Mouse (Mus musculus) ES-E14 (cell line): ENCODE measurements at regions not wholly inside any gene's neighbourhood (a gene's known extent, or its start where the extent isn't known, plus 50 kb on each side); places are given as distances from the start of the nearest gene placed in this dataset.

Experiments
- CHD2 ChIP-seq: IDR thresholded peaks from 2 replicates; pipeline ENCODE4 v1.6.1; 2014; ENCODE audit warnings: mild to moderate bottlenecking, low read depth, low read length, inconsistent platforms
- HCFC1 ChIP-seq: IDR thresholded peaks from 2 replicates; pipeline ENCODE4 v1.6.1; 2012; ENCODE audit warnings: low read length, inconsistent platforms, borderline replicate concordance; ENCODE audit not compliant: insufficient read depth
- ZNF384 ChIP-seq: IDR thresholded peaks from 2 replicates; pipeline ENCODE4 v1.6.1; 2012; ENCODE audit warnings: low read depth, low read length, inconsistent platforms

DNA sequence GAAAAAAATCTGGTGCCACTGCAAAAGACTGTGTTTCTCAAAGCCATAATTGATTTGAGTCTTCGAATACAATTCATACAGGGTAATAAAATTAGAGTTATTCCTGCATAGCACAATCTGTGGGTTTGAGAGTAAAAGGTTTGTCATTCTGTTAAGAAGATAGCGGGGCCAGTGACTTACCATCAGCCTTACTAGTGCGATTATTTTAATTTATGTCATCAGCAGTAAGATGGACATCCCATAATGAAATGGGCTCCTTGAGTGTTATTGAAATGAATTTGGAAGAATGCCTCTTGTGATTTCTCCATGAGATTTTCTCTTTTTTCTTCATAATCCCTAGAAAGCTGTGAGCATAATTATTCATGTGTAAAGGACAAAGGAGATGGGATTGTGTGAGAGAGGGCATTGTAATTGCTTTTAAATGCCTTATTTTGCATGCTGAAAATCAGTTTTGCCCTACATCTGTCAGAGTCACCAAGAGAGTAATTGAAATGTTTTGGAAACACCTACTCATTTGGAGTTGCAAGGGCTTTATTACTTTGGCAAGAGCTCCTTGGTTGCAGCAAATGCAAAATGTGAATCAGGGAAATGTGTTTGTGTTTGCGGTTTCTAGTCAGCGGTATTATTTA lies 1692.9 kb downstream of the Stim2 start:
- TF ChIP-seq HCFC1: no peak
- TF ChIP-seq ZNF384: no peak
- no peak for TF ChIP-seq CHD2
